Mouse (Mus musculus) liver, adult (tissue): ENCODE results near the gene Ak1.

Experiments used
- GATA4 ChIP-seq: IDR thresholded peaks from 2 replicates; pipeline ENCODE4 v1.6.1; 2014; ENCODE audit warnings: mild to moderate bottlenecking, low read length; ENCODE audit not compliant: insufficient replicate concordance

Gene Ak1

DNA sequence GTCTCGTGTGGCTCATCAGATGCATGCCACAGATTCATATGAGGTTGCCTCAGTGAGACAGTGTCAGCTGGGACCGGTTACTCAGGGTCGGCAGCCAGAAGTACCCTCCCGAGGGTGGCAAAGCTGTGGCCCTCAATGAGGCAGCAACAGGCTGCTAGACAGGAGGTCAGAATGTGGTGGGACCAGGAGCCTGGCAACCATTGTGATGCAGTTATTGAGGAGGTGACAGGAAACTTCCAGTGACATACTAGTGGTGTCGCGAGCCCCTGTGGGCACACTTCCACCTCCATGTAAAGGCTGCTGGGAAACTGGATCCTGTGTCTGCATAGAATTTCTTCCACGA is at the start of gene Ak1:
TSS of gene Ak1 (plus strand) at position 242 of the 343 bp plus-strand sequence.
- no peak for TF ChIP-seq GATA4

DNA sequence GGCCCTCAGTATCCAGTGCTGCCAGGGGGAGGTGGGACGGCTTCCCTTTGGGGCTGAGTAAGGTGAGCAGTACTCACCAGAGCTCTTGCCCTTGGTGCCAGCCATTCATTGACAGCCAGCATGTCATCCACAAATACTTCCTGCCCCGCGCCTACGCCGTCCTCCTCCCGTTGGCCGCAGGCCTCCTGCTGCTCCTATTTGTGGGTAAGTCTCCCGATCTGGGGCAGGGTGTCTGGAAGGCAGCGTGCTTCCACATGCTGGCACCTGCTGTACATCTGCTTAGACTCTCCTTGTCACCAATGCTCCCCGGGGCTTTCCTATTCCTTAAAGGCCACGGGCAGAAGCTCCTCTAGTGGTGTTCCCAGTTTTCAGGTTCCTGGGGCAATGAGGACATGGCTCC is 49.4 kb upstream of the Ak1 start:
- TF ChIP-seq GATA4, result no peak

DNA sequence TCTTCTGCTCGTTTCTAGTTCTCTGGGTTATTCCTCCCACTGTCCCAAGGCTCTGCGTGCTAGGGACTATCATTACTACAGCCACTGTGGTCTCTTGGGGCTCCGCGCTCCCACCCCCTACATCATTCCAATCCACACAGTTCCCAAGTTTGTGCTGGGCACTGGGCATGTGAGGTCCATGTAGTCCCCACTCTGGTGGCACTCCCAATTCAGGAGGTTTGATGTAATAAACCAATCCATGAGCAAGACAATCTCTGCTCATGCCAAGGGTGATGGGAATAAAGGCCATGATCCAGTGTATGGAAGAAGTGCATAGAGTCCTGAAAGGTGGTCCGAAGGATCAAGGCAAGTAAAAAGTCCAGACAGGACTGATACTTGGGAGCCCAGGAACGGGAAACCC is 47.1 kb upstream of the Ak1 start, which contains the start of gene Pip5kl1:
TSS of gene Pip5kl1 (plus strand) at position 301 of the 400 bp plus-strand sequence.
- no peak for TF ChIP-seq GATA4

DNA sequence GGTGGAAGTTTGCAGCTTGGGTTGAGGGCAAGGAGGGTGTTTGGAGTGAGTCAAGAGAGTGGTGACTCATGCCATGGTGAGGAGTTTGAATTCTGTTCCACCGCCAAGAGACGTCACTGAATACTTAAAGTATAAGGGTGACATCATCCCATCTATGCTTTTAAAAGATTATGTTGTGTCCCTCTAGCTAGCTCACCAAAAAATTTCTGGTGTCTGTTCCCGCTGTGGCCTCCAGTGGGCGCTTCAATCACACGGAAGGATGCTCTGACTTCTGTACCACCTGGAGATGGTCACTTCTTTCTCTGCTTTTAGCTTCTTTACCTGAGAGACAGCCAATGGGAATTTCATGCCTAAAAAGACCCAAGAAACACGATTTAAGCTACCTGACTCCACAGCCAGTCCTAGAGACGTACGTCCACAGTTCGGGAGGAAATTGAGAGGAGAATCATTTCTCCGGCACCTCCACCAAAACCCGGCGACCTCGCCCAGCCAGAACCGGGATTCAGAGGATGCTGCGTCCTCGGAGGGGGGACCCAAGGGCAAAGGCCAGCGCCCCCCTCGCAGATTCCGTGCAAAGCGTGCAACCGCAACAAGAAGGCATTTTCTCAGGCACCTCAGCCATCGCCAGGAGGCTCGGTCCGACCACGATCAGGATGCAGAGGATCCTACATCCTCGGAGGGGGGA is 46.5 kb upstream of the Ak1 start:
- TF ChIP-seq GATA4, result no peak

DNA sequence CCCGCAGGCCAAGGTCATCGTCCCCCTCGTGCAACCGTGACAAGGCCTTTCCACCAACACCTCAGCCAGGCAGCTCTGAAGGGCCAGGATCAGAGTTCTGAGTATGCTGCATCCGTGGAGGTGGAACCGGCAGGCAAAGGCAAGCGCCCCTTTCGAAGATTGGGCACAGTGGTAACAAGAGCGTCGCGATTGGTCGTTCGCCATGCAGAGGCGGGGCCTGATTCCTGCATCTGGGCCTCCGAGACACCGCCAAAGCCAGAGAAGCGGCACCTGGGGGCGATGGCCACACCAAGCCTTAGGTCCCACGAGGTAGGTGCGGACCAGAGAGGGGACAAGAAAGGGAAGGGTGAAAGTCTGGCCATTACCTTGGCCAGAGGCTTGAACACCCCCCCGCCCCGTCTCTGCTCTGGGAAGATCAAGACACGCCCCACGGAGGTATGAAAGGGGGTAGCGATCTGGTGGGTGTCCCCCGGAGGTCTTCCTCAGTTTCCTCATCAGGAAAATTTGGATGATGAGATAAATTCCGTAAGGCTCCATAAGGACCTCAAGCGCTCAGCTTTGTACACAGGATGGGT is 45.9 kb upstream of the Ak1 start, which contains the start of gene 9430097D07Rik:
TSS of gene 9430097D07Rik (minus strand) at position 99 of the 575 bp plus-strand sequence.
- TF ChIP-seq GATA4, result no peak

DNA sequence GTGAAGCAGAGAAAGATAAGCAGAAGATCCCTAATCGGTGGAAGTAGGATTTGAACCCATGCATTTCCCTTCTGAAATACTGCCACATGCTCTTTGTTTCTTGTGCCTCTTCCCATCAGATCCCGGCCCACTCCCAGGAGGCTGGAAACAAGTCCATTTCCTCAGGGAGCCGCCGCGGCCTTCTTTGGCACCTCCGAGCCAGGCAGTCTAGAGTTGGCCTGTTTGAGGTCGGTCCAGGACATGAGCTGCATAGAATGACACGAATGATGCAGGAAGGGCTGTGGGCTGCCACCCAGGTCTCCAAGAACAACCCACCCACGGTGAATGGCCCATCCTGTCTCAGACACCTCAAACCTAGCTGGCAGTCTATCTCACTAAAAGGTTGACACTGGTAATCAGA is 45.0 kb upstream of the Ak1 start:
- no peak for TF ChIP-seq GATA4

DNA sequence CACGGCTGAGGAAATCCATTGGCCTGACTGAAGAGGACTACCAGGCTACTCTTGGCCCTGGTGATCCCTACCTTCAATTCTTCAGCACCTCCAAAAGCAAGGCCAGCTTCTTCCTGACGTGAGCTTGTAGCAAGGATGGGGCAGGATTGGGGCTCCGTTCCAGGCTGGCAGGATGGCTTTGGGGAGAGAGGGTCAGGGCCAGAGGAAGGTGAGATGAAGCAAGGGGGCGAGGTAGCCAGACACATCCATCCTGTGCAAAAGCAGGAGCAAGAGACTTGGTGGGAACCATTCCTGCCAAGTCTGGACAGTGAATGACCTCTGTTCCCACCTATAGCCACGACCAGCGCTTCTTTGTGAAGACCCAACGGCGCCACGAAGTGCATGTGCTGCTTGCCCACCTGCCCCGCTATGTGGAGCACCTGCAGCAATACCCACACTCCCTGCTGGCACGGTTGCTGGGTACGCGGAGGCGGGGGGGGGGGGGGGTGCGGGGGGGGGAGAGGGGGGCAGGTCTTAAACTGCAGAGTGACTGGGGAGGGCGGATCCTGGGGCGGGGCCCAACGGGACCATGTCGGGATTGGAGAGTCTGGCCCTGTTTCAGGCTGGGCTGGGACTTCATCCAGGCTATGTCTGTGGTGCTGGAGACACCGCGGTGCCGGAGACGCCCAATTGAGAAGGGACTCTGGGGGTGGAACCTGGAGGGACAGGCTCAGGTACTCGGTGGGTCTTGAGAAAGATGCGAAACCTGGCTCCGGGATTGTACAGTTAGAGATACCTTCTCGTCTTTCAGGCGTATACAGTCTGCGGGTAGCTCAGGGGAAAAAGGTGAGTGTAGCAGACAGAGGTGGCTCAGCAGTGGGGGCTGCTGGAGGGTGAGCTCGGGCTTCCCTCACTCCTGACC is 43.2 kb upstream of the Ak1 start:
- no peak for TF ChIP-seq GATA4

DNA sequence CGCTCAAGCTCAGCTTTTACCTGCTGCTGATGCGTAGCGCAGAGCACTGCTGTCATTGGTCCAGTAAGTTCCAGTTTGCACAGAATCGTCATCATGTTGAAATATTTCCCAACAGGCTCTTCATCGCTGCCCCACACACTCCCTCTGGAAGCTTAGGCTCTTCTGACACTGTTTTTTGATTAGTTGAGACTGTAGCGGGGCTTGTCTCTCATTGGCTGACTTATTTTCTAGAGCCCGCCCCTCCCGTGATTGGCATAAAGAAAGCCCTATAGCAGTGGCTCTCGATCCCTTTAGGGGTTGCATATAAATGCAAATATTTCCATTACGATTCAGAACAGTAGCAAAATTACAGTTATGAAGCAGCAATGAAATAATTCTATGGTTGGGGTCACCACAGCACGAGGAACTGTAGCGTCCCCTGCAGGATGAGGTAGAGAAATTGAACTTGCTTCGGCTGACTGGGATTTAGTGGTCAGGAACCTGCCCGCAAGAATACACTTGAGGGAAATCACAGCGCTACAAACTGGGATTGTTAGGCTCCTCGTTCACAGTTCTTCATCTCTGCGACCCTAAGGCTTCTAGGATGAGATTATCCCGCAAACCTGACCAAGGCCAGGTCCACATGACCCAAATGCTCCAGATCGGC is 40.0 kb upstream of the Ak1 start:
- no peak for TF ChIP-seq GATA4

DNA sequence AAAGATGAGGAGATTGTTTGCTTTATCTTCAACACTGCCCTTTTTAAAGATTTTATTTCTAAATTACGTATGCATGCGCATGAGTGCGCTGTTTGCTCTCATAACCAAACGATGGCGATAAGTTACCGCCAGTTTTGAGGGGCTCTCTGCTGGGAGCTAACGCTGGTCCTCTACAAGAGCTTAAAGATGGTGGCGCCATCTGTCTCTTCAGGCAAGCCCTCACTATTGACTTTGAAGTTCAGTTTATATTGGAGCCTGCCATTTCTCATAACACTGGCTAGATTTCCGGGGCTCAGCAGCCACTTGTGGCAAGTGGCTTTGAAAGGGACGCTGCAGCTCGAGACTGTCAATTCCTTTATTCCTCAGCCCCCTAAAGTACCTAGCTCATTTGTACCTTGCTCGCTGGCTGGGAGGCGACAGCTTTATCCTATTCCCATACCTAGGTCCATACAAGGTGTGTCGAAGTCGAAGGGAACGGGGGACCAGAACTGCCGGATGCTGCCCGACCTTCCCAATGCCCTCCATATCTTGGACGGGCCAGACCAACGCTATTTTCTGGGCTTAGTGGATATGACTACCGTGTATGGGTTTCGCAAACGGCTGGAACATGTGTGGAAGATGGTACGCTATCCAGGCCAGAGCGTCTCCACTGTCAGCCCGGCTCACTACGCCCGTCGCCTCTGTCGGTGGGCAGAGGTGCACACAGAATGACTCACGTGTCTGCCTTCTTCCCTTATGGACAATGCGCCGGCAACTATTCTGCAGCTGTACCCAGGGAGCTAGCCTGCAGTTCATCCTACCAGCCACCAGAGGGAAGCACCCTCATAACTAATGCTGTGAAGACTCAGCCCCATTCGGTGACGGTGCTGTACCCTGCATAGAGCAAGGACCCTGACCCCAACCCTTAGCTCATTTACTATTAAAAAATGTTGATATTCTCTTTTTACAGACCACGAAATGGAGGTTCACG is 38.4 kb upstream of the Ak1 start:
- TF ChIP-seq GATA4, result no peak

DNA sequence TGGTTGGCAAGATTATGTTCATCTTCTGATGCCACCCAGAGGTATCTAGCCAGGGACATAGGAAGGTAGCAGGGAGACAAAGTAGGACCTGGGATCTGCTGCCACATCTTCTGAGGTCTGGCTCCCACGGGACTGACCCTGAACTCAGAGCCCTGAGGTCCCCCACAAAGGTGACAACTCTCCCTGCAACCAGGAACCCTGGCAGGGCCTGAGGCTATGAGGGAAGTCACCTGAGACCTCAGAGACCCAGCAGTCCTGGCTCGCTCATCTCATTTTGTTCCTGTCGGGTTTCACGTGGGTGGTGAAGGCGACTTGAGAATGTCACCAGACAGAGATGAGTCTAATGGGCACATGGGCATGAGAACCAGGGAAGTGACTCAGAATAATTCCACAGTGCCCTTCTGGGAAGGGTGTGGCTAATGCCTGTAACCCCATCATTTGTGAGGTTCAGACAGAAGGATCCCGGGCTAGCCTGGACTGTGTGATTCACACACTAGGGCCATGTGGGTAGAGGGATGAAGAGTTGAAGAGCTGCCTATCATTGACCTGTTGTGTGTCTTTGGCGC is 36.3 kb upstream of the Ak1 start:
- no peak for TF ChIP-seq GATA4

DNA sequence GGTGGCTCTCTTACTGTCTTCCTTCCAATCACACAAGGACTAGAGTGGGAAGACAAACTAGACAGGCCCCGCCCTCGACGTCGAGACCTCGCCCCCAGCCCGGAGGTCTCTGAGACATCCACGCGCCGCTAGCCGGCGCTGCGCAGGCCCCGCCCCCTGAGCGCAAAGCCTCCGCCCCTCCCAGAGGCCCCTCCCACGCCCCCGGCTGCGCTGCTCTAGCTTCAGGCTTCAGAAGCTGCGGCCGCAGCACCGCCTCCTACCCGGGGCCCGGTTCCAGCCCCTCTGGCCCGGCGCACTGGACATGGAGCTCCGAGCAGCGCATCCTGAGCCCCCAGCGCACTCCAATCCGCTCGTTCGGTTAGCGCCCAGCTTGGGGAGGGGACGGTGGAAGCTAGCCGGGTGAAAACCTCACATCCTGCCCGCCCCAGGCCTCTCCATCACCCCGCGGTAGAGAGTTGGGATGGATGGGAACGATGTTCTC is 34.6 kb upstream of the Ak1 start, which contains the start of gene St6galnac4:
TSS of gene St6galnac4 (plus strand) at position 225 of the 481 bp plus-strand sequence.
- TF ChIP-seq GATA4, result no peak

DNA sequence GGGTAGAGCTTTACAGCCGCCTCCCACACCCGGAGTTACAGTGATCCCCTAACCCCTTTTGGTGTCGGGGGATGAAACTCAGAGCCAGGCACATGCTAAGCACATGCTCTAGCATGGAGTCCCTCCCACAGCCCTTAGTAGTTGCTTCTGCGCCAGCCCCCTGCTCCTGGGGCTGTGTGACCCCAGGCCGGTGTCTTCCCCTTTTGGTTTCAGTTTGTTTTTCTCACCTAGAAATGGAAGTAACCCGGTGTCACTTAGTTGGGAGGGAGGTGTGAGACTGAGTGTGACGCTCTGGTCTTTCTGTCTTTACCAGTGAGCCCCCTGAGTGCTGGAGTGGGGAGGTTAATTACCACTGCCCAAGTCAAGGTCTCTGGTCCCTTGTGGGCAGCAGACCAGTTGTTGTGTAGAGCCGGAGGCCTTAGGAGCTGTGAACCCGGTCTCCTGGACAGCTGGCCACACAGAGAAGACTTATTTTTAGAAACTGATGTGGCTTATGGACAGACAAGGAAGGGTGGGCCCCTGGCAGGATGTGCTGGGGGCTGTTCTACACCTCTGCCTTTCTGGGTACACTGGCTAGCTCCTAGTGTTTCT is 33.7 kb upstream of the Ak1 start:
- TF ChIP-seq GATA4, result no peak

DNA sequence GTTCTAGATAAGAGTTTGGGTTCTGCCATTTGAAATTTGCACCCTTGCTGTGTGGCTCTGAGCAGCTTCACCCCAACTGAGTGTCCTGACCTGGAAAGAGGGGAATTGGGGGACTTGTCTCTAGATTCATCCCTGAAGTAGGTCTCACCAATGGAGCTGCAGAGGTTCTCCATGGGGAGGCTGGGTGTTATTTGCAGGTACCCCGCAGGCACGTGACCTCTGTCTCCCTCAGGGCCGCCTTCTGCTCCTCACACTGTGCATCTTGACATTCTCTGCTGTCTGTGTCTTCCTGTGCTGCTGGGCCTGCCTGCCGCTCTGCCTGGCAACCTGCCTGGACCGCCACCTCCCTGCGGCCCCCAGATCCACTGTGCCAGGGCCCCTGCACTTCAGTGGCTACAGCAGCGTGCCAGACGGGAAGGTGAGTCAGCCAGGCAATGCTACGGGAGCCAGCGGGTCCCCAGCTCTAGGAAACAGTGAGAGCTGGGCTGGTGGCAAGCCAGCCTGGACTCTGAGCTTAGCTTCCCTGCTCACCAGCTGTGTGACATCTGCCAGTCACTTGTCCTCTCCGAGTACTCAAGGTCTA is 32.3 kb upstream of the Ak1 start:
- no peak for TF ChIP-seq GATA4
